Mouse (Mus musculus): ENCODE measurements around the gene Timp4.
"Not testable (repeated sequence)": the region's sequence is repeated elsewhere in the genome, so short reads cannot be mapped to it uniquely, and the experiment has no call there.

GRCm38 (mm10) chr6:115240431-115240830 lies 11.6 kb downstream of the Timp4 start:
- not testable (repeated sequence) for TF ChIP-seq CTCF, POLR2A (IDR thresholded peaks at IDR 0.05; ENCODE audit: extremely low read depth, insufficient read depth, low read length)
